Mouse (Mus musculus): ENCODE measurements around the gene Adgrg1. TPM values are rescaled to one million over a fixed set of nuclear protein-coding genes. Genes with fewer than 3 reads are reported as not detected.

The Adgrg1 gene
- polyA plus RNA-seq (2012; rRNA removed), result 97.9 and 117 TPM in 2 replicates

DNA sequence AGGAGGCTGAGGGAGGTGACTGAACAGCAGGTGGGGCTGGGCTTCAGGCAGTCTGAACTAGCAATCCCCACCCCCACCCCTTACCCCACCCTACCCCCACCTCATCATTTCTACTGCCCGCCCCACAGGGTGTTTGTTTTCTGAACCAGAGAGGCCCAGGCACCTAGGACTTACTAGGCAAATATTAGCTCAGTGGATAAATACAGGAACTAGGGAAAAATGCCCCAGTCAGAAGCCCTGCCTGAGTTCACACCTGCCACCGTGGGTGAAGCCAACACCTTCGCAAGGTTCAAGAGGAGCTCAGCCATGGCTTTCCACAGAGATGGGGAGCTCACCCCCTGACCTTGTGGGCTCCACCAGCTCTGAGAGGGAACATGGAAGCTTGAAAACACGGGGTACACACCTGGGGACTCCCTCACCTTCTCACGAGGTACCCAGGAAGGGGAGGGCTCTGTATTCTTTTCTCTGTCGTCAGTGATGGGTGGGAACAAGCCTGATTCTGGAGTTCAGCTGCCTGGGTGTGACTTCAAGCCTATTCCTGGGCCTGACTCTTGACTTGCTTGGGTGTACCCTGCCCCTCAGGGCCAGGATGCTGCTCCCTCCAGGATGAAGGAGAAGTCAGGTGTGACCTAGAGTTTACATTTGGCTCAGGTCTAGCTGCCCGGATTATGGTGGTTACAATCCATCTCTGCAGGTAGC lies at the start of gene Adgrg1:
Gene Adgrg1 (plus strand): TSS at position 285 of the 699 bp plus-strand sequence.

GRCm38 (mm10) chr8:95017451-95017850 lies 42.9 kb downstream of the Adgrg1 start, which contains the start of gene Adgrg3:
TSS of gene Adgrg3 (plus strand) at chr8:95017692.

DNA sequence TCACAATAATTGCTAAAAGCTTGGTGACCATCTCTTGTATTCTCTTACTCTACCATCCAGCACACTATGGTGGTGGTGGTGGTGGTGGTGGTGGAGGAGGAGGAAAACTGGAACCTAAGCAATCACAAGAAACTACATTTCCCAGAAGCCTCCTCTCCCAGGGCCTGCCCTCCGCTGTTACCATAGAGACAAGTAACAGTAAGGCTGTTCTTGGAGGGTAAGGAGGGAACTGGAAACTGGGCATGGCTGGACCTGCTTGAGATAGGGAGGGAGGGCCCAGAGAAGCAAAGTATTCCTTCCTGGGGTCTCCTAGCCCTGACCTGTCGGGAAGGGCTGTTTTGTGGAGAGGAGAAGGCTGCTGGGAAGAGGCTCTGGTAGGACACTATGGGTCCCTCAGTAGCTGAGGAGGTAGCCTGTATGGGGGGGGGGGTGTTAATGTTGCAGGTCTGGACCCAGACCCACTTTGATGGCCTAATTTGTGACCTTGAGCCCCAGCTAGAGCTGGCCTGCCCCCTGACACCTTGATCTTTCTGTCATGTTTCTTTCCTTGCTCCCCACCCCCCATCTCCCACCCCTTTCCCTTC lies 80.5 kb downstream of the Adgrg1 start, which contains the start of gene Drc7:
Gene Drc7 (plus strand): TSS at position 177 of the 584 bp plus-strand sequence.

Other genes starting within 250 kb of the Adgrg1 start
- gene Ccl22, start 229.2 kb upstream of the Adgrg1 start, polyA plus RNA-seq (2012; rRNA removed), result 0.81 and 1.1 TPM in 2 replicates
- 24.9 and 32.0 TPM in 2 replicates for gene Cx3cl1, start 202.7 kb upstream of the Adgrg1 start, polyA plus RNA-seq (2012; rRNA removed)
- 0.25 and 0.60 TPM in 2 replicates for gene Ccl17, start 164.3 kb upstream of the Adgrg1 start, polyA plus RNA-seq (2012; rRNA removed)
- 142 and 188 TPM in 2 replicates for gene Coq9, start 136.4 kb upstream of the Adgrg1 start, polyA plus RNA-seq (2012; rRNA removed)
- gene Ciapin1, start 136.4 kb upstream of the Adgrg1 start, polyA plus RNA-seq (2012; rRNA removed), result 36.6 and 43.9 TPM in 2 replicates
- 25.0 and 28.4 TPM in 2 replicates for gene Polr2c, start 117.3 kb upstream of the Adgrg1 start, polyA plus RNA-seq (2012; rRNA removed)
- gene Dok4, start 98.4 kb upstream of the Adgrg1 start, polyA plus RNA-seq (2012; rRNA removed), result 23.7 and 26.4 TPM in 2 replicates
- 7.0 and 11.3 TPM in 2 replicates for gene Ccdc102a, start 56.7 kb upstream of the Adgrg1 start, polyA plus RNA-seq (2012; rRNA removed)
- gene Adgrg5, start 51.1 kb upstream of the Adgrg1 start, polyA plus RNA-seq (2012; rRNA removed), result 1.0 and 1.4 TPM in 2 replicates
- 1.7 and 2.5 TPM in 2 replicates for gene Adgrg3, start 42.9 kb downstream of the Adgrg1 start, polyA plus RNA-seq (2012; rRNA removed)
- gene Drc7, start 80.4 kb downstream of the Adgrg1 start, polyA plus RNA-seq (2012; rRNA removed), result not detected in 2 replicates
- gene Katnb1, start 106.4 kb downstream of the Adgrg1 start, polyA plus RNA-seq (2012; rRNA removed), result 9.2 and 10.0 TPM in 2 replicates
- 40.5 and 53.3 TPM in 2 replicates for gene Kifc3, start 228.1 kb downstream of the Adgrg1 start, polyA plus RNA-seq (2012; rRNA removed)

Data from stomach, adult 2 months (tissue).